Mouse (Mus musculus): ENCODE measurements around the gene Itga5. TPM values are rescaled to one million over a fixed set of nuclear protein-coding genes. Genes with fewer than 3 reads are reported as not detected.

Itga5 gene
- polyA plus RNA-seq, 1 experiment, result 104 TPM

DNA sequence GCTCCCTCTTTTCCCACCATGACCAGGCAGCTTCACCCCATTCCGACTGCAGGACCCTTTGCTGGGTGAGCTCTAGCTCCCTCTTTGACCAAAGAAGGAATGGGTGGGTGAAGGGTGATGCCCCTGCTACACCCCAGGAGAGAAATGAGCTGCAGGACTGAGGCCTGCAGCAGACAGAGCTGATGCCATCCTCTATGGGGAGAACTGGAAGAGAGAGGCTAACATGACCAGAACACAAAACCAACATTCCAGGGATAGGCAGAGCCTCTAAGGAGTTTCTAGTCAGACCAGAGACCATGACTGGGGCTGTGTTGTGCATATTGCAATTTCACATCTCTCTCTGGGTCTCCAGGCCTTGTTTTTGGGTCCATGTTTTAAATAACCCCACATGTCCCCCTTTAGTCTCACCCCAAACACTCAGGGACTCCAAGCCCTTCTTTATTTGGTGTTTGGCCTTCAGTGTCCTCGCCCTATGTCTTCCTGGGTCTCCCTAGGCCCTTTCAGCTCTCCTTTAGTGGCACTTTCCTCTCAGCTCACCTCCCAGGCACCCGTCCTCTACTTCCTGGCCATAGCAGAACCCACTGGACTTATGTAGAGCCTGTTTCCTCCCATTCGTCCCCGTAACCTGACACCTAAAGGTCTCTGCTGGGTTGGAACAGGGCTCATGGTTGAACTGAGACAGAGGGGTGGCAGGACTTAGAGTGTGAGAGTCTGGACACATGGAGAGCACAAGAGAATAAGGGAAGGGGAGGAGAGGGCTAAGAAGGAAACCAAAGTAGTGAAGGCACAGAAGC, 64.8 kb downstream of the Itga5 start:
- Histone ChIP-seq H3K79me3 (ENCODE audit: low read depth) (no peaks in the 10 kb centered on the region), H3K36me3 (ENCODE audit: control insufficient read depth, insufficient read depth) (peaks cover 34% of the 10 kb centered on the region), H3K27me3 (ENCODE audit: control insufficient read depth, insufficient read depth, insufficient read length) (no peaks in the 10 kb centered on the region), H3K4me3 (ENCODE audit: insufficient read depth, poor library complexity, severe bottlenecking) (no peak overlapping the region), H3K79me2 (ENCODE audit: control insufficient read depth, insufficient read depth) (no peaks in the 10 kb centered on the region), H3ac (ENCODE audit: control insufficient read depth, insufficient read length, low read depth) (no peak overlapping the region)
- TF ChIP-seq CTCF (IDR thresholded peaks at IDR 0.05; ENCODE audit: control insufficient read depth, insufficient read depth, insufficient read length) (no peak), MYOD1 (IDR thresholded peaks at IDR 0.05; ENCODE audit: control insufficient read depth, insufficient read length, low read depth) (no peak), MYOG (IDR thresholded peaks at IDR 0.05; ENCODE audit: control insufficient read depth, extremely low read depth, insufficient read length) (no peak), USF1 (IDR thresholded peaks at IDR 0.05; ENCODE audit: low read depth) (no peak), FOSL1 (IDR thresholded peaks at IDR 0.05; ENCODE audit: insufficient read depth, low read length, poor library complexity, severe bottlenecking) (no peak), MAX (IDR thresholded peaks at IDR 0.05) (no peak), CEBPB (IDR thresholded peaks at IDR 0.05; ENCODE audit: low read depth) (no peak)

DNA sequence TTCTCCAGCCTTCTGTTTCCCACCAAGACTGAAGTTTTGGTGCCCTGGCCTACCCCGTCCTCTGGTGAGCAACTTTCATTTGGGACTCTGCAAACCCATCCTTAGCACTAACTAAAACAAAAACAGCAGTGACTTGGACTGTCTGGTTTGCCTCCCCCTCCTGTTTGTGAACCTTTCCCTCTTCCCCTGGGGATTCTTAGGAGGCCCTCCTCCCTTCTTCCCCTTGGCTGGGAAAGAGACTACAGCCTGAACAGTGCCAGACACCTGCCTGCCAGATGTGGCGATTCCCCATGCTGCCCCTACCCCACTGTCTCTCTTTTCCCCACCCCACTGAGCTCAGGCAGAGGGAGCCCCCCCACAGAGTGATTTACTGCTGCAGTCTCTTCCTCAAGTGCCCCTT, 65.5 kb downstream of the Itga5 start:
- H3K79me3 ChIP-seq (ENCODE audit: low read depth), result no peaks in the 10 kb centered on the region
- no peak for TF ChIP-seq CTCF (IDR thresholded peaks at IDR 0.05; ENCODE audit: control insufficient read depth, insufficient read depth, insufficient read length)
- no peak for TF ChIP-seq CEBPB (IDR thresholded peaks at IDR 0.05; ENCODE audit: low read depth)
- TF ChIP-seq FOSL1 (IDR thresholded peaks at IDR 0.05; ENCODE audit: insufficient read depth, low read length, poor library complexity, severe bottlenecking), result no peak
- no peak overlapping the region for H3ac ChIP-seq (ENCODE audit: control insufficient read depth, insufficient read length, low read depth)
- H3K4me3 ChIP-seq (ENCODE audit: insufficient read depth, poor library complexity, severe bottlenecking), result no peak overlapping the region
- H3K27me3 ChIP-seq (ENCODE audit: control insufficient read depth, insufficient read depth, insufficient read length), result no peaks in the 10 kb centered on the region
- H3K36me3 ChIP-seq (ENCODE audit: control insufficient read depth, insufficient read depth), result peaks cover 41% of the 10 kb centered on the region
- H3K79me2 ChIP-seq (ENCODE audit: control insufficient read depth, insufficient read depth), result no peaks in the 10 kb centered on the region

DNA sequence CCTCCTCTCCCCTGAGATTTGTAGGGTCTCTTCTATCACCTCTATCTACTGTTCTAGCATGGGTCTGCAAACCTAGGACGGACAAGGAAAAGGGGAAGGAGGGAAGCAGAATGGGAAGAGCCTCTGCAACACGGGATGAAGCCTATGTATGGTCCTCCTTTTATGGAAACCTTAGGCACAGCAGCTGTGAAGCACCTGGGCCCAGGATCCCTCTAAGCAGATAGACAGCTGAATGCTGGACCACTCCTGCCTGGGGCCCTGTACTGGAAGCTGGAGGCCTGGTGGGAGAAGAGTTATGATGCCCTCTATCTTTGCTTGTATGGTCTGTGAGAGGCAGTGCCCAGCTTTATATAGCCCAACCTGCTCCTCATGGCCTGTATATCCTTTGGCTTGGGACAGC, 66.0 kb downstream of the Itga5 start:
- H3K36me3 ChIP-seq (ENCODE audit: control insufficient read depth, insufficient read depth), result peaks cover 46% of the 10 kb centered on the region
- H3K4me3 ChIP-seq (ENCODE audit: insufficient read depth, poor library complexity, severe bottlenecking), result no peak overlapping the region
- TF ChIP-seq MYOD1 (IDR thresholded peaks at IDR 0.05; ENCODE audit: control insufficient read depth, insufficient read length, low read depth), result no peak
- TF ChIP-seq CEBPB (IDR thresholded peaks at IDR 0.05; ENCODE audit: low read depth), result no peak
- no peak for TF ChIP-seq FOSL1 (IDR thresholded peaks at IDR 0.05; ENCODE audit: insufficient read depth, low read length, poor library complexity, severe bottlenecking)
- TF ChIP-seq CTCF (IDR thresholded peaks at IDR 0.05; ENCODE audit: control insufficient read depth, insufficient read depth, insufficient read length), result no peak
- no peak for TF ChIP-seq MYOG (IDR thresholded peaks at IDR 0.05; ENCODE audit: control insufficient read depth, extremely low read depth, insufficient read length)
- TF ChIP-seq MAX (IDR thresholded peaks at IDR 0.05), result no peak
- TF ChIP-seq USF1 (IDR thresholded peaks at IDR 0.05; ENCODE audit: low read depth), result no peak
- H3K79me3 ChIP-seq (ENCODE audit: low read depth), result no peaks in the 10 kb centered on the region
- no peaks in the 10 kb centered on the region for H3K79me2 ChIP-seq (ENCODE audit: control insufficient read depth, insufficient read depth)
- no peak overlapping the region for H3ac ChIP-seq (ENCODE audit: control insufficient read depth, insufficient read length, low read depth)
- no peaks in the 10 kb centered on the region for H3K27me3 ChIP-seq (ENCODE audit: control insufficient read depth, insufficient read depth, insufficient read length)

DNA sequence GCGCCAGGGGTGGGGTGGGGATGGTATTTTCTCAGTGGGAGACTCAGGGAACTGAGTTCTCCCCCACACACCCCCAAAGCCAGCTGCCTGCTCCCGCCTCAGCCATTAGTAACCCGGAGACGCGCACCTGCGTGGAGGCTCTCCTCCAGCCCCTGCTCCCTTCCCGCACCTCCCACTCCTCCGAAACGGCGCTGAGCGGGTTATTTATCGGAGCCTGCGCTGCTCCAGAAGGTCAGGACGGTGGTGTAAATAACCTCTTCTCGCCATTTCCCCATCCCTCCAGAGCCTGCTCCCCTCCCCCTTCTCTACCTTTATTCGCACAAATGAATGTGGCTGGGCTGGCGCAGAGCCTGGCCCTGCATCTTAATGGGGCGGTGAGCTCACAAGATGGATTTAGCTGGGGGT, 66.5 kb downstream of the Itga5 start:
- Histone ChIP-seq H3ac (ENCODE audit: control insufficient read depth, insufficient read length, low read depth) (no peak overlapping the region), H3K79me3 (ENCODE audit: low read depth) (no peaks in the 10 kb centered on the region), H3K36me3 (ENCODE audit: control insufficient read depth, insufficient read depth) (peaks cover 51% of the 10 kb centered on the region), H3K4me3 (ENCODE audit: insufficient read depth, poor library complexity, severe bottlenecking) (no peak overlapping the region), H3K79me2 (ENCODE audit: control insufficient read depth, insufficient read depth) (no peaks in the 10 kb centered on the region), H3K27me3 (ENCODE audit: control insufficient read depth, insufficient read depth, insufficient read length) (no peaks in the 10 kb centered on the region)
- TF ChIP-seq MYOG (IDR thresholded peaks at IDR 0.05; ENCODE audit: control insufficient read depth, extremely low read depth, insufficient read length) (no peak), MAX (IDR thresholded peaks at IDR 0.05) (no peak)

DNA sequence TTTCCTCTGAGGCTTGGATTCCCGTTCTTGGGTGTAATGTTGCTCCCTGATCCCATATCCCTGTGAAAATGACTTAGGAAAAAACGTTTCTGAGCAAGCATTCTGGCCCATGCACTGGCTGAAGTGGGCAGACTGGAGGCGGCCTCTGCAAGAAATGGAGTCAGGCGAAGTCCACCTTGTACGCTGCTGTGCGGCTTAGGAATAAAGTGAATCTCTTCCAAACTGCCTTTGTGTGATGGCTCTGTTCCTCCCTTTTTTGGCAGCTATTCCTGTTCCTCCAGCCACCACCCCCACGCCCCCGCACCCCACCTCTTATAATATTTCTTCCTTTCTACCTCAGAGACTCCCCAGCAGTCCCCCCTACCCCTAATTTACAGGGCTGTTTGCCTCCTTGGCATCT, 66.9 kb downstream of the Itga5 start:
- Histone ChIP-seq H3K79me3 (ENCODE audit: low read depth) (no peaks in the 10 kb centered on the region), H3K27me3 (ENCODE audit: control insufficient read depth, insufficient read depth, insufficient read length) (no peaks in the 10 kb centered on the region), H3ac (ENCODE audit: control insufficient read depth, insufficient read length, low read depth) (no peak overlapping the region), H3K36me3 (ENCODE audit: control insufficient read depth, insufficient read depth) (peaks cover 52% of the 10 kb centered on the region), H3K79me2 (ENCODE audit: control insufficient read depth, insufficient read depth) (no peaks in the 10 kb centered on the region), H3K4me3 (ENCODE audit: insufficient read depth, poor library complexity, severe bottlenecking) (no peak overlapping the region)
- TF ChIP-seq MYOG (IDR thresholded peaks at IDR 0.05; ENCODE audit: control insufficient read depth, extremely low read depth, insufficient read length) (no peak), USF1 (IDR thresholded peaks at IDR 0.05; ENCODE audit: low read depth) (no peak), FOSL1 (IDR thresholded peaks at IDR 0.05; ENCODE audit: insufficient read depth, low read length, poor library complexity, severe bottlenecking) (no peak), CTCF (IDR thresholded peaks at IDR 0.05; ENCODE audit: control insufficient read depth, insufficient read depth, insufficient read length) (no peak), MYOD1 (IDR thresholded peaks at IDR 0.05; ENCODE audit: control insufficient read depth, insufficient read length, low read depth) (no peak), CEBPB (IDR thresholded peaks at IDR 0.05; ENCODE audit: low read depth) (no peak), MAX (IDR thresholded peaks at IDR 0.05) (no peak)
